Mouse (Mus musculus): Measurements from ENCODE around the gene Slc25a3. TPM values are rescaled to one million over a fixed set of nuclear protein-coding genes. Genes with fewer than 3 reads are reported as not detected.

Slc25a3 gene
- total RNA-seq (2021) = 100 to 1,000 TPM; 590 to 599 TPM
- long read RNA-seq, experiment 1, transcript Slc25a3-203 (7 exons, 1,483 nt) = minor isoform, 13 of 954 reads
- long read RNA-seq, experiment 1, transcript Slc25a3-204 (5 exons, 891 nt) = minor isoform, 7 of 954 reads
- long read RNA-seq, experiment 1, transcript Slc25a3-201 (8 exons, 1,612 nt) = major isoform, 873 of 954 reads
- long read RNA-seq, experiment 1, partial matches to known transcripts = 16 of 954 reads
- long read RNA-seq, experiment 1, other reads (novel, unspliced or antisense) = 45 of 954 reads
- long read RNA-seq, experiment 2, transcript Slc25a3-201 (8 exons, 1,612 nt) = major isoform, 520 of 614 reads
- long read RNA-seq, experiment 2, transcript Slc25a3-203 (7 exons, 1,483 nt) = minor isoform, 14 of 614 reads
- long read RNA-seq, experiment 2, transcript Slc25a3-204 (5 exons, 891 nt) = minor isoform, 6 of 614 reads
- long read RNA-seq, experiment 2, partial matches to known transcripts = 12 of 614 reads
- long read RNA-seq, experiment 2, other reads (novel, unspliced or antisense) = 61 of 614 reads

DNA sequence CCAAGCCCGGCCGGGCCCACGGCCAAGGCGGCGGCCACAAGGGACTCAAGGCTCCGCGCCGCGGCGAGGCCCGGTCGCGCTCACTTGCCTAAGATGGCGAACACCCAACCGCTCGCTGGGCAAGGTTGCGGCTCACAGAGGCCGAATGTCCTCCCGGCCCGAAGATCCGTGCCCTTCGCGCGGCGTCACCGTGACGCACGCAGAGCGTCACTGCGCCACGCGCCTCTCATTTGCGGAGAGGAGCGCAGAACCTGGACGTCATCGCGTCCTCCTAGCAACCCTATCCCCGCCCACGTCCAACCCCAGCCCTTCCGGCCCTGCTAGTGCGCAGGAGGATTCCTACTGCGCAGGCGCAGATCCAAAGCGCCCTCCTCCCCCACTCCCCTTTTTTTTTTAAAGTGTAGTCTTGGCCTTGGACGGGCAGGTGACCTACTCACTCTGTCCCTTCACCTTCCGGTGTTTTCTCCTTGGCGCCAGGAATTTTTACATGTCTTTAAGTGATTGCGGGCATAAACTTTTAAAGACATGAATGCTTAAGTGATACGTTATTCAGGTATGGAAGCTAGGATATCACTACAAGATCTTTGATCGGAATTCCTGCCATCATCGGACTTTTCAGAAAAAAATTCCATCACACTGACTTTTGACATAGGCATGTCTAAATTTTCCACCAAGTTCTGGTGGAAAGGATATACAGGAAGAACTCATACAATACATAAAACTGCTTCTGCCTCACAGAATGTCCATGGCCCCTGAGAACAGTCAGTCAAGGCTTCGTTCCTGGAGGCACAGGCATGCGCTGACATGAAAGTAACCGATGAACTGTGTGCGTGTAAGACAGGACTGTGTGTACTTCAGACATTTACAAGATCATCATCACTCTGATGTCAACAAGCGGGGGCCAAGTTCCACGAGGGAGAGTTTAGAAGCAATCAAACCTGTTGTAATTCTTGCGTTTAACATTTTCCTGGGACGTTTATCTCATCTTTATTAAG, at the start of gene Slc25a3:
TSS of gene Slc25a3 (minus strand) at position 232 of the 995 bp plus-strand sequence.
- intact Hi-C loops (cut with DNase I) = loop anchor here (2.0 kb wide), 1 partner anchor 41 kb away; the partner anchor contains the start of genes Apaf1 and Ikbip
- peak; percentile 97 to 98 for DNase-seq (ENCODE audit: low spot score in 2 of 2)

DNA sequence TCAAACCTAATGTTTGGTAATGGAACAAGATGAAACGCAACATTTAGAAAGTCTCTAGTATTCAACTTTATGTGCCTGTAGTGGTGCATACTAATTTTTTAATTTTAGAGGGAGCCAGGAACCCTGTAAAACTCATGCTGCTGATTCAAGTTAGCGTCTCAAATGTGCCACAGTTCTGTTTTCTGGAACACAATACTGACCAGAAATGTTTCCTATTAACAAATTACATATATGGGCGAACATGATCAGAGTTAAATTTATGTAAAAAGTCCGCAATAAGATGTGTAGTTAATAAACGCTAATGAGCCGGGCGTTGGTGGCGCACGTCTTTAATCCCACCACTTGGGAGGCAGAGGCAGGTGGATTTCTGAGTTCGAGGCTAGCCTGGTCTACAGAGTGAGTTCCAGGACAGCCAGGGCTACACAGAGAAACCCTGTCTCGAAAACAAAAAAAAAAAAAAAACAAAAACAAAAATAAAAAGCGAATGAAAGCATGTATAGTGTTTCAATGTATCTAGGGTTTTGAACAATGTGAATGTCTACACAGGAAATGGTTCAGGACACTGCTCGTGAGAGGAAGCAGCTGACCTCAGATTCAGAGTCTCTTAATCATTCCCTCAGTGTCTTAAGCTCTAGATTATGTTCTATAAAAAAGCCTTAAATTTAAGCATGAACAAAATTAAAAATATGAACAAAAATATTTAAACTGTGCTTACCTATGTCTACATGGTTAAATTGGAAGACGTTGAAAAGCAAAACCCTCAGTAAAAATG, 48.7 kb upstream of the Slc25a3 start:
- intact Hi-C loops (cut with DNase I) = no loop called here

DNA sequence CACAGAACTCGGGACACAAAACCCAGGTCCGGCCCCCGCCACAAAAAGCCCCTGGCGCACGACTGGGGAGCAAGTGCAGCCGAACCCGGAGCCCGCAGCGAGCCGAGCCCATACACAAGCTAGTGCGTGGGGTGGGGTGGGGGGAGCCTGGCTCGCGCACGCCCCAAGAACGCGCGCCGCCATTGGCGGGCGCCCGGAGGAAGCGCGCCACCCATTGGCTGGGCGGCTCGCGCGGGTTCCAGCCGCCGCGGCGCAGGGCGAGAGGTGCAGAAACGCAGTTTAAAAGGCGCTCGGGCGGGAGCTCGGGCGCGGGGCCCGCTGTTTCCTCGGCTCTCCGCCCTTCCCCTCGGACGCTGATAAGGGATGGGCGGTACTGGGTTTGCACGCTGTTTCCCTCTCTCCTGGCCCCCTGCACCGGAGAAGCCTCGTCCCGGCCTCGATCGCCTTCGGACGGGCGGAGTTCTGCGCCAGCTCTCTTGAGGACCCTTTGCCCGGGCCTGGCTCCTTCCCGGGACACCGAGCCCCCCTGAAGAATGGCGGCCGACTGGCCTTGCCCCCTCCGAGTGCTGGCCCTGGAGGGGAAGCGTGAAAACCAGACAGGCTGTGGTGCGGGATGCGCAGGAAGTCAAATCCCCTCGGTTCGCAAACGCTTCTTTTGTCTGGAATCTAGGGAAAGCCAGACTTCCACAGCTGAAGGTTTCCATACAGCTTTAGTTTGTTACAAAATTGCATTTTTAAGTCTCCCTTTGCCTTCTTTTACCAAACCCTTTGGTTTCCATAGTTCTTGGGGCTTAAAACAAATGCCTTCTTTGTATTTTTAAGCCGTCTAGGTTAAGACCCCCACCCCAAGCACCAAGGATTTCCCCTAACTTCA, 47.8 kb upstream of the Slc25a3 start:
- intact Hi-C loops (cut with DNase I) = loop anchor here (2.0 kb wide), 2 partner anchors 15 to 65 kb away; no protein-coding TSS in a partner anchor
- peak; percentile 94 to 96 for DNase-seq (ENCODE audit: low spot score in 2 of 2)

More for the DNA sequence above, 48.7 kb upstream of the Slc25a3 start:
- DNase-seq (ENCODE audit: low spot score in 2 of 2) = no peak

DNA sequence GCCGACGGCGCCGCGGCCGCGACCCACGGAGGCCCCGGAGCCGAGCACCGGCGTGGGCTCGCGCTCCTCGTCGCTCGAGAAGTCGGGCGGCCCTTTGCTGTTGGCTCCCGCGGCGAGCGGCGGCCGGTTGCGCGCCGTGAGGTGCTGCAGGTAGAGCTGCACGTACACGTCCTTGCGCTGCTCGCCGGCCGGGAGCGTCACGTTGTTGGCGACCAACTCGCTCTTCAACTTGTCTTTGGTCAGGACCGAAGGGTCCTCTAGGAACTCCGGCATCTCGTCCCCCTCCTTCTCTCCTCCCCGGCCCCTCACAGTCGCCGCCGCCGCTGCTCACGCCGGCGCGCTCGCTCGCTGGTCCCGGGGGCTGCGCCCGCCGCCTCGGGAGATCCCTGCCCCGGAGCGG, 47.2 kb upstream of the Slc25a3 start:
- intact Hi-C loops (cut with DNase I) = loop anchor here (2.0 kb wide), 2 partner anchors 16 to 66 kb away; no protein-coding TSS in a partner anchor
- peak; percentile 39 to 57 for DNase-seq (ENCODE audit: low spot score in 2 of 2)

DNA sequence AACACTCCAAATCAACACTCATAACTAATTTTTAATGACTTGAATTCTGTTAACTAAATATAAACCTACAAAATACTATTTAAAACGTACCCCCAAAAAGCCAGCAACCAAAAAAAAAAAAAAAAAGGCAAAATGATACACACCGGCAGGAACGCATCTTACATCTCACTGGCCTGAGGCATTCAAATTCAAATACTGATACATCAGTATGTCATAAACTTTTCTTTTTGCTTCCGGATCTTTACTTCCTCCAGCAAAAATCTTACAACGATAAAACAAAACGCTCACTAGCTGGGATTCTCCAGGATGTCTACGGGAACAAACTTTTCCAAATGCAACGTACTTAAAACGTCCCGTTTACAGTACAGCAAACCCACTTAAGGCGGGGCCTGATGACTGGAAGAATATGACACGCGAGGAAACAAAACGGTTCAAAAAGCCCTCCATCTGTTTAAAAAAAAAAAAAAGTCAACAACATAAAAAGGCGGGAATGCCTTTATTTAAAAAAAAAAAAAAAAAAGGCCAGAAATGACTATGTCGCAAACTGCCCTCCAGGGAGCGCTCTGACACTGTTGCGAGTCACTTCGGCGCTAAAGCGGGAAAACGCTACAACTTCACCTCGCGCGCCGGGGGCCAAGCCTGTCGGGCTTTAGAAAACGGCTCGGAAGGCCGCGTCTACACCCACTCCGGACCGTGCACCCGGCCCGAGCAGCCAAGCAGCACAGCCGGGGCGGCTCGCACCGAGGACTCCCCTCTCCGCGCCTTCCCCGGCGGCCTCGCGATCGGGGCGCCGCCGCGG, 46.5 kb upstream of the Slc25a3 start:
- intact Hi-C loops (cut with DNase I) = loop anchor here (2.0 kb wide), 2 partner anchors 16 to 66 kb away; no protein-coding TSS in a partner anchor

DNA sequence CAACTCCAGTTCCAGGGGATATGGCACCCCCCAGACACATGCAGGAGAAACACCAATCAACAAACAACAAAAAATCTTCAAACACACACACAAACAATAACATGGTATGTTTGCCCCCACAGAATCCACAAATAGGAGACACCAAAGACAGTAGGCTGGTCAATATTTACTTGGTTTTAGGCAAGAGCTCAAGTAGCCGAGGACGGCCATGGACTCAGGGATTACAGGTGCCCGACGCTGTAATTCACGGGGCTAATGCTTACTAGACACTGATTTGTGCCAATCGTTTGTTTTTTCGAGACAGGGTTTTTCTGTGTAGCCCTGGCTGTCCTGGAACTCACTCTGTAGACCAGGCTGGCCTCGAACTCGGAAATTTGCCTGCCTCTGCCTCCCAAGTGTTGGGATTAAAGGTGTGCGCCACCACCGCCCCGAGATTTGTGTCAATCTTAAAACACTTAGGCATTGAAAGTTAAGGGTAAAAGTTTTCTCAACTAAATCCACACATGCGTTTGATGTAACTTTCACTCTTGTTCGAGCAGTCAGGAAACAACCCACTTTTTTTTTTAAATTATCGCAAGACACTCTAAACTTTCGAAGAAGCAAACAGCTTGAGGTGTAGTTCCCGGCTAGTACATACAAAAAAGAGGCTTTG, 45.7 kb upstream of the Slc25a3 start:
- intact Hi-C loops (cut with DNase I) = loop anchor here (2.0 kb wide), 2 partner anchors 17 to 67 kb away; no protein-coding TSS in a partner anchor

More for the DNA sequence above, 46.5 kb upstream of the Slc25a3 start:
- DNase-seq (ENCODE audit: low spot score in 2 of 2) = peak; percentile 81 to 84

DNA sequence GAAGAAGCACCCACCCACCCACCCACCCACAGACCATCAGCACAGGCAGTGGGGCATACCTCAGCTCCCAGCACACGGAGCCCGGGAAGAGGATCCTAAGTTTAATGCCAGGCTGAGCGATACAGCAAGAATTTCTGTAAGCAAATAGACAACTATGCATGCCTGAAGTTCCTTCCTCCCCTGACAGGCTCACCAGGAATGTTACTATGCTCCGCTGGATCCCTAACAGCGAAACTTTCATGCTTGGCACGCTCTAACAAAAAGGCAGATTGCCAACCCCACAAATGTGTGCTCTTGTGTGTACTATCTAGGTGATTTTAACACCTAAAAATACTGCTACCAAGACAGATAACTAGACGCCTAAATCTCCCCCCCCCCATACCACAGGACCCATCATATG, 43.5 kb upstream of the Slc25a3 start:
- intact Hi-C loops (cut with DNase I) = no loop called here

More for the DNA sequence above, 45.7 kb upstream of the Slc25a3 start:
- no peak for DNase-seq (ENCODE audit: low spot score in 2 of 2)

DNA sequence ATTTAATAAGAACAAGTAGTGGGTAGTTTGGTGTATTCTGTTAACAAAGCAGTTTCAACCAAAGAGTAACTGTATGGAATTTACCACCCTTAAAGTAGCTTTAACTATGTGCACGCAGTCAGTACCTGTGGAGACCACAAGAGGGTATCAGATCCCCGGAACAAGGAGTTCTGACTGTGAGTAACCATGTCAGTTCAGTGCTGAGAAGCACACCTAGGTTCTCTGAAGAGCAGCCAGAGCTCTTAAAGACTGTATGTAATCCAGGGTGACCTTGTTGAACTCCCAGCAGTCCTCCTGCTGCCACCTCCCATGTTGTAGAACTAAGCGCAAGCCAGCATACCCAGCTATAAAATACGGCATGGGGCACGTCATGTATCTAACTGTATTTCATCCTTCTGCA, 43.0 kb upstream of the Slc25a3 start:
- peak; percentile 62 to 65 for DNase-seq (ENCODE audit: low spot score in 2 of 2)
- intact Hi-C loops (cut with DNase I) = no loop called here

More for the DNA sequence above, 43.5 kb upstream of the Slc25a3 start:
- no peak for DNase-seq (ENCODE audit: low spot score in 2 of 2)

DNA sequence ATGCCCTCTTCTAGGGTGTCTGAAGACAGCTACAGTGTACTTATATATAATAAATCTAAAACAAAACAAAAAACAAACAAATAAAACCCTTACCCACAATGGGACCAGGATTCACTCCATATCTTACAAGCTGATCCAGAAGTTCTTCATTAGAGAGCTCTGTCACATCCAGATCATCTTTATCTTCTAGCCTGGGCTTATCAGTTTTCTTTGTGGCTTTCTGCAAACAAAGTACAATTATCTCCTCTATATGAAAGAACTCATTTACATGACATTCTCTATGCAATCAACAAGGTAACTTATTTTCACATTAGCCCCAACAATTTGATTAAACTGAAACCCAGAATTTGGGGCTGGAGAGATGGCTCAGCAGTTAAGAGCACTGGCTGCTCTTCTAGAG, 42.0 kb upstream of the Slc25a3 start:
- intact Hi-C loops (cut with DNase I) = no loop called here
- DNase-seq (ENCODE audit: low spot score in 2 of 2) = no peak

DNA sequence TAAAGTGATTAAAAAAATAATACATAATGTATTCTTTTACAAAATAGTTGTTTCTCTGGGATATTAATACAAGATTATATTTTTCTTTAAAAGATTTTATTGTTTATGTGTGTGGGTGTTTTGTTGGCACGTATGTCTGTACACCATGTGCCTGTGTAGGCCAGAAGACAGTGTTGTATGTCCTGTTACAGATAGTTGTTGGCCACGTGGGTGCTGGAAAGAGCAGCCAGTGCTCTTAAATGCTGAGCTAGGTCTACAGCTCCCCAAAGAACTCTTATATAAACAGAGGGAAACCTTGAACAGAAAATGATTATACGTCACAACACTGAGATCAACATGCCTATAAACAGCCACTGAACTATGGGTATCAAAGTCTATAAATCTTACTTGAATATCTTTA, 40.6 kb upstream of the Slc25a3 start:
- no peak for DNase-seq (ENCODE audit: low spot score in 2 of 2)
- intact Hi-C loops (cut with DNase I) = no loop called here

DNA sequence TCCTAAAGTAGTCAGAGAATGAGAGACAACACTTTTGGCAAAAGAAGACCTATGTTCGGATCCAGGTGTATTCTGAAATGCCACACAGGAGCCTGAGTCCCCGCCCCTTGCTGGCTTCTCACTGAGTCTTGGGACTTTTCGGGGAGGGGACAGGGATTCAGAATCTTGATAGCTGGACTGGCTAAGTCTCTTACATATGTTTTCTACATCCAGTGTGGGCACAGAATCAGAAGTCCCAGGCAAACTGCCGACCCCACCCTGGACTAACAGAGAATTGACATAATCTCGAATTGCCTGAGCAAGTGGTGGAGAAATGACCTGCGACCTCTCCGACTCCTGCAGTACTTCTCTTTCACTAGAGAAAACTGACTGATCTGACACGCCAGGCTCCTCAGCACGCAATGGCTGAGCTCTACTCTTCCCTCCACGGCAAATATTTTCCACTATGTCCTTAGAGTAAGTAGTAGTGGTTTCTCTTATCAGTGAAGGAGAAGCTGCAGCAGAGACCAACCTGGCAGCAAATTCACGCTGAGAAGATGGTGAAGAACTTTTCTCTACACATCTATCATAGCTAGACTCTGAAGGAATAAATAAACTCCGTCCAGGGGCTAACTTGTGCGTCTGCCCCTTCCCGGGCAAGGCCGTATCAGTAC, 38.8 kb upstream of the Slc25a3 start:
- intact Hi-C loops (cut with DNase I) = no loop called here
- DNase-seq (ENCODE audit: low spot score in 2 of 2) = no peak

DNA sequence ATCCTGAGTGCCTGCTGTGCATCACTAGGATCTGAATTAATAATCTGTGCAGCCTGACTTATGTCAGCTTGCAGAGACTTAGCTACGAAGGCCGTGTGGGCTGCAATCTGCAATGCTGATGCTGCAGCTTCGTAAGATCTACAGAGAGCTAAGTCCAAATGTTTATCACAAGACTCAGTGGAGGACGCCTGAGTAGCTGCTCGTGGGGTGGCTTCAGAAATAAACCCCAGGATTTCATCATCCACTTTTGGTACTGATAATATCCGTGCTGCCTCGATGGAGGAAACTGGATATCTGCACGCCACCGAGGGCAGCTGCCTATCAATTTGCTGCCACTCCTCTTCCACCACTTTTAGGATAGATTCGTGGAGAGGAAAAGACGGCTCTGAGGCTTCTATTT, 38.2 kb upstream of the Slc25a3 start:
- intact Hi-C loops (cut with DNase I) = no loop called here
- DNase-seq (ENCODE audit: low spot score in 2 of 2) = no peak

DNA sequence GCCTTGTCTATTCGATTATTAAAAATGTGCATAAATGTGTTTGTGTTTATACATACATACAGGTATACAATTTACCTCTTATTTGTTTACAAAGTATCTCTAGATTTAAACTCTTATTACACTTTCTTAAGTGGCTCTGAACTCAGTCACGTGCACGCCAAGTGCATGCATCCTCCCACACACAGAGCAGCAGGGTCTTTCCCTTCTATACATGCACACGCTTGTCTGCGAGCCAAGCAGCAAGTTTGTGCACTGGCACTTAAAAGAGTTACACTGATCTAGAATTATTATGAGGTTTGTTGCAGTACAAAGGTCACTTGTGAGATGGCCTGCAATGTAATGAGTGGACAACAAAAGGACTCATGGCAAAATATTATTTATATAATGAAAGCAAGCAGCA, 37.1 kb upstream of the Slc25a3 start:
- intact Hi-C loops (cut with DNase I) = no loop called here

DNA sequence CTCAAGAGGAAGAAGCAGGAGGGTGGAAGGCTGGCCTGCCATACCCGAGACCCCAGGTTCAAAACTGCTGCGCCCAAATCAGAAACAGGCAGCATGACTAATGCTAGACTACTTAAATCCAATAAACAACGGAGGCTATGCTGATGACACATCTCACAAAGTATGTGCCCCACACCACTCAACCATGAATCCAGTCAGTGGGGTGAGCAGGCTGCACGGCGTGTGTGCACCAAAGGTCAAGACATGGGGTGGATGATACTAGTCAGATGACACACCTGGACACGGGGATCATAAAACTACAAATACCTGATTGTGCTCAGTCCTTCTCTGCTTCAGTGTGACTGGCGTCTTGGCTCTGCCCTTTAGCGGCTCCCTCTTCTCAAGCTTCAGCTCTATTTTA, 34.6 kb upstream of the Slc25a3 start:
- no peak for DNase-seq (ENCODE audit: low spot score in 2 of 2)
- intact Hi-C loops (cut with DNase I) = no loop called here

More for the DNA sequence above, 37.1 kb upstream of the Slc25a3 start:
- DNase-seq (ENCODE audit: low spot score in 2 of 2) = no peak

DNA sequence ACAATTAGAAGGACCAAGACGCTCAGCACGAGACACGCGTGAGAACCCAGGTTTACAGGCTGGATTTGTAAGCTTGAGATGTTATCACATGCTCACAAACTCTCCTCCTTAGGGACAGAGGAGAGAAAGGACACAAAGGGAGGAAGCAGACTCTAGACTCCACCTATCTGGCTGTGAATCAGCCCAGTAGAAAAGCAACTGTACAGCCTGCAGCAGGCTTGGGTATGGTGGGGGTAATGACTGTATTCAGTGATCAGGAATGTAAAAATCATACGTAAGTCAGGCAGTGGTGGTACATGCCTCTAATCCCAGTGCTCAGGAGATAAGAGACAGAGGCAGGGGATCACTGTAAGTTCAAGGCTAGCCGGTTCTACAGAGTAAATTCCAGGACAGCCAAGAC, 32.5 kb upstream of the Slc25a3 start:
- intact Hi-C loops (cut with DNase I) = no loop called here
- DNase-seq (ENCODE audit: low spot score in 2 of 2) = no peak

DNA sequence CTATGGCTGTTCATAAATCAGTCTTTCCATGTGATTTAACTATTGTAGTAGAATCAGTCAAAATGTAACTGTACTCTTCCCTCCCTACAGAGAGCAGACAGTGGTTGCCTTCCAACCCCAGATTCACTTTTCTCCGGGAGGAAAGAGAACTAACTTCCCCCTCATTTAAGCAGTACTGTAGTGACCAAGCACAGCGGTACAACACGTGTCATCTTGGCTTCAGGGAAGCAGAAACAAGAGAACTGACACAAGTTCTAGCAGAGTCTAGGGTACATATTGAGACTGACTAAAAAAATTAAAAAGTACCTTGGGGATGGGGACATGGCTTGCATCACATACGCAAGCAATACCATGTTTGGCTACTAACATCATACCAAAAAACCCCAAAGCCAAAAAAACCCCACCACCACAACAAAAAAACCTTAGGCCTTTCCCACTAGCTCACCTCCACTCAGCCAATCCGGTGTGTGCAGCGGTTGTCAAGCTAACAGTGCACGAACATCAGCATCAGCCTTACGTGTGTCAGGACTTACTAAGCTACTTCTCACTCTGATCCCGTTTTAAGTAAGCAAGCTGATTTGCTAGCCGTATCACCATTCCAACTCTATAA, 30.1 kb upstream of the Slc25a3 start:
- intact Hi-C loops (cut with DNase I) = no loop called here
- no peak for DNase-seq (ENCODE audit: low spot score in 2 of 2)
